Mouse (Mus musculus) gastrocnemius, postnatal 10 days (tissue): Measurements from ENCODE around the gene Lamb3. TPM values are rescaled to one million over a fixed set of nuclear protein-coding genes. Genes with fewer than 3 reads are reported as not detected.
"Not testable (repeated sequence)": the region's sequence is repeated elsewhere in the genome, so short reads cannot be mapped to it uniquely, and the experiment has no call there.

Source experiments
- DNase-seq: peaks from one replicate; pipeline ENCODE4 v3.0.0; 2021; ENCODE audit warnings: mixed read lengths
- total RNA-seq, 2 experiments: library from RNA; stranded (reverse); gene quantifications; 2 replicates each; pipeline ENCODE4 v1.2.3; 2021

Gene Lamb3
- total RNA-seq, 2 experiments from 2014 or later, result 1.2 to 2.0 TPM

- no peak for DNase-seq
Measured at GRCm38 (mm10) chr1:193243571-193244193, 36.2 kb downstream of the Lamb3 start.

- DNase-seq, result no peak
Measured at GRCm38 (mm10) chr1:193244235-193244634, 36.7 kb downstream of the Lamb3 start.

- no peak for DNase-seq
Measured at GRCm38 (mm10) chr1:193250026-193250425, 42.5 kb downstream of the Lamb3 start.

DNA sequence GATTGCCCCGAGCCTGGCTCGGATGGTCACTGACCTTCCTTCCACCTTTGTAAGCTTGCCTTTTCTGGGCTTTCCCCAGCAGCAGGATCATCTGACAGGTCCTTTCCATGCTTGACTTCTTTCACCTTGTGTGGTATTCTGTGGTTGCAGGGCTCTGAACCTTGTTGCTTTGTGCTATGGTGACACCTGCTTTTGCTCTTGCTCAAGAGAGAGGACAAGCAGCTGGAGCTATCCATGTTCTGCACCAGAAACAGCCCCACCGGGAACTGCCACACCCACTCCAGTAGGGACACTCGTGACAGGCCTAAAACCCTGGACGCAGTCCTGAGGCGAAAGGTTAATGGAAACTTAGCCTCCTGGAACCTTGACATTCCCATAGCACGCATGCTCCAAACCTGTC, 43.9 kb downstream of the Lamb3 start:
- DNase-seq, result no peak

DNA sequence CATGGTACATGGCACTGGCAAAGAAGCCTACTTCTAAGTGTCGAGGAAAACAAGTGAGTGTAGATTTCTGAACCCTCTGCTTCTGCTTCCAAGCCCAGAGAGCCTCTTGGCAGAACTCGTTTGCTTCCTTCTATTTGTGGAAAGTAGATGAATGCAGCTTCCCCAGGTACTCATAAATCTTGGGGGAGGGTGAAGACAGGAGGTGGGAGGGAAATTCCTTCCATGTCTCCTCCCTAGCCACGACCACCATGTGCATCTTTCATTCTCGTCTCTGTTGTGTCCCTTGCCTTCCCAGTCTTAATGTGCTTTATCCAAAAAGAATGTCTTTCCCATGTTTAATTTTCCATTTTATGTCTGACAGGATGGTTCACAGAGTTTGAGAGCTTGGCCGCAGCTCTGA, 45.1 kb downstream of the Lamb3 start:
- DNase-seq, result no peak

- not testable (repeated sequence) for DNase-seq
Measured at GRCm38 (mm10) chr1:193253895-193254294, 46.4 kb downstream of the Lamb3 start.

DNA sequence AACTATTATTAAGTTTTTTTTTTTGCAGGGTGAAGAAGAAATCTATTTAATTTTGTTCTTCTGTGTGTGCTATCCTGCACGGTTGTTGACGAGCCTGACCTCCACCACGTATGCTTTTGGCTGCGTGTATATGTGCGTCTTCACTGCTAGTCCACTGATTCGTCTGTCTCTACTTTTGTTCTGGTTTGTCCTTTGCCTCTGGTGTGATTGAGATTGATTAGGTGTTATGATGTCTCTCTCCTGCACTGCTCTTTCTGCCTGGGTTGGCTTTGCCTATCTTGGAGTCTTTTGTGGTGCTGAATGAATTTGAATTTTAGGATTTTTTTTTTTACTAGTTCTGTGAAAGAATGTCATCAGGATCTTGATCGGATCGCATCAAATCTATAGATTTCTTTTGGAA, 47.5 kb downstream of the Lamb3 start:
- no peak for DNase-seq

DNA sequence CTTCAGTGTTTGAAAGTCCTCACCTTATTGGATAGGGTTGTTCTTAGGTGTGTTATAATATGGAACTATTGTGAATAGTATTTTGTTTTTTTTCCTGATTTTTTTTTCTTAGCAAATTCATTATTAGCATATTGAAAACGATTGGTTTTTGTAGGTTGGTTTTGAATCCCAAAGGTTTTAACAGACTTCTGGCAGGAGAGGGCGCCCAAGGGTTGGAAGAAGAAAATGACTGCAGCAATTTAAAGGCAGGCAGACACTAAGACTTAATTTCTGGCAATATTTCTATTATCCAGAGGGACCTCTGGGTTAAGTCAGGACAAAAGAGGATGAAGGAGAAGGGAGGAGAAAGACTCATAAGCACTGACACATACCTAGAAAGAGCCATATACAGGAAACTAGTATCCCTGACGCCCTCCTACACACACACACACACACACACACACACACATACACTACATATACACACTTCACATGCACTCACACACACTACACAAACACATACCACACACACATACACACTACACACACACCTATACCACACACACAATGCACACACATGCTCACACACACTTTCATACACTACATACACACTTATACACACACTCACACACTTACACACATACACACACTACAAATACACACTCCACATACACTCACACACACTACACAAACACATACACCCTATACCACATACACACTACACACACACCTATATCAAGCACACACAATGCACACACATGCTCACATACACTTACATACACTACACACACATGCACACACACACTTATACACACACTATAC, 48.2 kb downstream of the Lamb3 start:
- peak; percentile 72 for DNase-seq

DNA sequence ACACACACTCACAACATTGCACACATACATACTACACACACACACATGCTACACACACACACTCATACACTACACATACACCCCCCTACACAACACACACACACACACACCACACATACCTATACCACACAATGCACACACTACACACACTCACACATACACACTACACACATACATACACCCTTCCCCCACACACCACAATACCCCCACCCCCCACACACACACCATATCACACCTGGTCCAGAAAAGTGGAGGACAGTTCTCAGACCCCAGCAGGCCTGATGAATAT, 48.7 kb downstream of the Lamb3 start:
- DNase-seq, result no peak

DNA sequence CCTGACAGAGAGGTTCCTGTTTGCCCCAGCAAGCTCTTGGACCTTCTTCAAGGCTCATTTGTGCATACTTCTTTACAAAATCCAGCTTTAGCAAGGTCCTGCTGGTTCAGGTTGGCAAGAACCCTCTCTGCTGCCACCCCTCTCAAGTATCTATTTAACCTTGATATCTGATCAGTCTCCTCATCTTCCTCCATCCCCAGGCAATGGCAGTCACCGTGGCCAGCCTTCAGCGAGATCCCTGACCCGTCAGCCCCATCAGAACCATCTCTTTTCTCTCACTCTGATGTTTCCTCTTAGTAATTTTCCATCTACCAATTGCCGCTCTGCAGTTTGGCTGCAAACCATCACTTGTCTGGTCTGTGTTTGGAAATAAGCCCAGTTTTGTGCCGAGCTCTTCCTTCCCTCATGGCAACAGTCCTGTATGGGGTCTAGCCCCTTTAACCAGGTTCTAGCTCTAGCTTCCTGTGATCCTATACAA, 49.2 kb downstream of the Lamb3 start:
- no peak for DNase-seq

DNA sequence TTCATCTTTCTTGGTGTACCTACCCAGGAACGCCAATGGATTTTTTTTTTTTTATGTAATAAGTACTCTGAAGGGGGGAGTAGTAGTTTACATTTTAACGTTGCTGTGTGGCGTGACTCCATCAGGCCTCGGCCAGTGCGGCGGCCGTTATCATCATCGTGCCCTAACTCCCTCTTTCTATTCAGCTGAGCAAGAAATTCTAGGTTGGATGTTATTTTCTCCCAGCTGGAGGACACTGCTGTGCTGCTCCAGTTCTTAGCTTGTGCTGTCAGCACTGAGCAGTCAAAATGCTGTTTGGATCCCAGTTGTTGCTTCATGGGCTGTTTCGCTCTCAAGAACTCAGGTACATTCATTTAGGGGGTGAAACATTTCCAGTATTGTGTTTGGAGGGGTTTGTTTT, 52.1 kb downstream of the Lamb3 start:
- DNase-seq, result no peak

- no peak for DNase-seq
Measured at GRCm38 (mm10) chr1:193261897-193262548, 54.5 kb downstream of the Lamb3 start.

GRCm38 (mm10) chr1:193263026-193263907, 55.8 kb downstream of the Lamb3 start:
- no peak for DNase-seq

- DNase-seq, result no peak
Measured at GRCm38 (mm10) chr1:193263955-193264598, 56.6 kb downstream of the Lamb3 start, which contains the start of gene Hsd11b1. TSS of gene Hsd11b1 (minus strand) at chr1:193264075.

DNA sequence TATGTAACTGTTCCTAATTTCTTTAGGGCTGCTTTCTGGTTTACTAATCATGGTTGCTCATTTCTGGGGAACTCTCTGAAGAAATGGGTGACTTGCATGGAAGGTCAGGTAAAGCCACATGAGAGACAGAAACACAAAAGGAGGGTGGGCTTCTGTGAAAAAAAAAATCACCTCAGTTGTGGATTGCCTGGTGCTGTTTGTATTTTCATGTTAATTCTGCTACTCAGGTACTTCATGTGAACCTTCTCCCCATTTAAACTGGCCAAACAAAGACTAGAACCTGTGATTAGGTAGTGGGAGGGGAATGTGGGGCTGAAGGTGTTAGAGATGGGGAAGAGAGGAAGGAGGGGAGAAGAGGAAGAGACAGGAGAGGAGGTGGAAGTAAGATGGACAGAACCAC, 58.2 kb downstream of the Lamb3 start:
- DNase-seq, result no peak

GRCm38 (mm10) chr1:193270965-193271763, 63.7 kb downstream of the Lamb3 start:
- no peak for DNase-seq

DNA sequence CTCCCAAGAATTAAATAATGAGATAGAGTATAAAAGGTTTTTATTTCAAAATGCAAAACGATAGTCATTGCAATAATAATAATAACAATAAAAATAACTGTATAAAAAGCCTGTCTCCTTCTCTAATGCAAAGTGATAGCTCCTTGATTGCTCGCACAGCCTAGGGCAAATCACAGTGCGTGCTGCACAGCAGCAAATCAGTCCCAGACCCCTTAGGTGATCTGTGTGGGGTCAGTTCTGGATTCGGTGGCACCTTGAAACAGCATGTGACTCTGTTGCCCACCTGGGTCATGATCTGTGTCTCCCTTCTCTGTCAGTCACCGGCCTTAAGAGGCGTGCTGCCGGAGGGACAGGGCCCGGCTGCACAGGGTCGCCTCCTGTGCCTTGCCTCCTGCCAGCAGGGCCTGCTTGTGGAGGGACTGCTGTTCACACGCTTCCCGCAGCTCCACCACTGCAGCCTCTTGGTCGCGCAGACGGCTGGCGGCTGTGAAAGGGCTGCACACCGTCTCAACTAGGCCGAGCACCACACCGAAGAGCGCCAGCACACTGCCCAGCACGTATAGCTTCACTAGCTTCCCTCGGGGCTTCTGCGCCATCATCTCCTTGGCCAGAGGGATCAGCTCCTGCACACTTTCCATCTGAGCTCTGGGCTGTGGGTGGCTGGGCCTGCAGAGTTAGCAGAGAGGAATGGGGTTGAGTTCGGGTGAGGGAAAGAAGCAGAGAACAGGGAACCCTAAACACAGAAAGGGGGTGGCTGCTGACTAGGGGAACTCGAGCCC, 64.8 kb downstream of the Lamb3 start:
- DNase-seq, result peak; percentile 49

DNA sequence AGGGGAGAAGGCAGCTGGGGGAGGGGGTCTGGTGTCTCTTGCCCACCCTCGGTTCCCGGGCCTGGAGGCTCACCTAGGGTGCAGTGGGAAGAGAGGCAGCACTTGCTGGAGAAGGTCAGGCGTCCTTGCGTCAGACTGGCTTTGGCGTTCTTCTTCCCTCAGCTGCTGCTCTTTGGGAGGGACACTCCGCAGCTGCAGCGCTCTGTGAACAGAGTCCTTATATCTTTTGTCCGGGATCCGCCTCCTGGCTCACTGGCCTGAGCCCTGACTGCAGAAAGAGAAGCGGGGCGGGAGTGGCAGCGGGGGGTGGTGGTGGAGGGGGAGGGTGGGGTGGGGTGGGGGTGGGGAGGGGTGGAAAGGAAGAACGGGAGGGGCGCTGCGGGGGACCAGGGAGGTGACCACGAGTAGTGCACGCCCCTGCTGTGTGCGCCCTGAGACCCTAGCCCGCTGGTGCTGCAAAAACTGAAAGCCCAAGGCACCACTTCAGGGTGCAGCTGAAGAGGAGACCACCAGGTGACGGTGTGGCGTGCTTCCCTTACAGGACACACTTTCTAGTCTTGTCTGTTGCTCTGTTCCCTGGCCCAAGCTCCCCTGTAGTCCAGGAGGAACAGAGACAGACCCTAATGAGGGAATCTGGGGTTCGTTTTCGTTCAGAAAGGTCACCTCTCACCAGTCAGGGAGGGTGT, 65.6 kb downstream of the Lamb3 start, which contains the start of gene G0s2:
TSS of gene G0s2 (minus strand) at position 302 of the 686 bp plus-strand sequence.
- peak; percentile 73 for DNase-seq

- DNase-seq, result no peak
Measured at GRCm38 (mm10) chr1:193274407-193275071, 67.0 kb downstream of the Lamb3 start.
